Mouse (Mus musculus): ENCODE measurements at regions not wholly inside any gene's neighbourhood (a gene's known extent, or its start where the extent isn't known, plus 50 kb on each side); places are given as distances from the start of the nearest gene placed in this dataset.

GRCm38 (mm10) chr4:64535554-64536253 lies 488.9 kb upstream of the Tnc start:
- WGBS: 76% methylated on average over 6 of the region's 6 CpGs
- ATAC-seq (ENCODE audit: low FRiP score, low read depth): no peak
- no peaks in the 10 kb centered on the region for H3K36me3 ChIP-seq

DNA sequence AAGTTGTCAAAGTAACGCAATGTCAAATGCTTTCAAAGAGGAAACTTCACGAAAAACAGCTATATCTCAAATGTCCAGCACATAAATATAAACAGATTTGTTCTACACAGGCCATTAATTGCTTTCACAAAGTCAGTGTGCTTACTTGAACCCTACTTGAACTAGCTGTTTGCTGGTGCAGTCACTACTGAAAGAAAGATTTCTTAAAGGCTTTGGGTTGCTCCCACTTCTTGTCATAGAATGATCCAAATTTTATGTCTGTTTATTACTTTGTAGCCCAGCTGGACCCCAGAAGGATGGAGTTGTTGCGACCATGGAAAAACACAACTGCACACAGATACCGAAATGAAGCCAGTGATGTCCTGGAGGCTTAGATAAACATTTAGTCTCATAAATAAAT lies 491.2 kb upstream of the Tnc start:
- Histone ChIP-seq H3K4me3 (no peak overlapping the region), H3K27ac (replicated peaks) (no peak overlapping the region), H3K9ac (replicated peaks) (no peak overlapping the region), H3K9me3 (no peaks in the 10 kb centered on the region), H3K36me3 (no peaks in the 10 kb centered on the region), H3K4me2 (replicated peaks) (no peak overlapping the region), H3K27me3 (no peaks in the 10 kb centered on the region), H3K4me1 (no peaks in the 10 kb centered on the region)
- WGBS: 95% methylated on average over 4 of the region's 4 CpGs
- no peak for ATAC-seq (ENCODE audit: low FRiP score, low read depth)

More at GRCm38 (mm10) chr4:64535554-64536253, 488.9 kb upstream of the Tnc start:
- Histone ChIP-seq H3K4me3 (no peak overlapping the region), H3K4me1 (no peaks in the 10 kb centered on the region), H3K4me2 (replicated peaks) (no peak overlapping the region), H3K9me3 (no peaks in the 10 kb centered on the region), H3K9ac (replicated peaks) (no peak overlapping the region), H3K27ac (replicated peaks) (no peak overlapping the region), H3K27me3 (no peaks in the 10 kb centered on the region)

DNA sequence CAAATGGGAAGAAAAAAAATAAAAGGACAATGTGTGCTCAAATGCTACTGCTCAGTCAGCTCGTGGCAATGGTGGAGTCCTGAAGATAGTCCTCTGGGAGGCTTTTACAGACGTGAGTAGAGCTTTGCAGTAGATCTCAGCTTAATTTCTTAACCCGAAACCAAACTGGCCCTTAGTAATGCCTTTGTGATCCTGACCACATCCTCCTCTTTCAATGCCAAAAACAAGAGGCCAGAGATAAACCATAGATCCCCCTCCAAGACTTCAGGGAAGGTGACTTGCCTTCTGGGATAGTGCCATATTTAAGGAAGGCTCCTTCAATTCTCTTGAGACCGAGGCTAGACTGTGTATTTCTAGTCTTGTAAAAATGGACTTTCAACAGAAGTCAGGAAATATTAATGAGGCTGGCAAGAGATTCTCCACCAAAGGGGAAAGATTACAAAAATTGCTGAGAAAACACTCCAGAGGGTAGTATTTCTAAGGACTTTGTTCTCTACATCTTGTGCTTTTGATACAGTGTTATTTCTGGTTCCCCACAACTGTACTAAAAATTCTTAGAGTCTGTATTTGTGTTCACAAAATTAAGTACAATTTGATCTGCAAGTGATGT lies 497.9 kb upstream of the Tnc start:
- Histone ChIP-seq H3K36me3 (no peaks in the 10 kb centered on the region), H3K4me3 (no peak overlapping the region), H3K4me2 (replicated peaks) (no peak overlapping the region), H3K27me3 (no peaks in the 10 kb centered on the region), H3K27ac (replicated peaks) (no peak overlapping the region), H3K9me3 (no peaks in the 10 kb centered on the region), H3K9ac (replicated peaks) (no peak overlapping the region), H3K4me1 (no peaks in the 10 kb centered on the region)
- ATAC-seq (ENCODE audit: low FRiP score, low read depth): no peak
- WGBS: 84% methylated on average over 4 of the region's 4 CpGs

- H3K27me3 ChIP-seq: no peaks in the 10 kb centered on the region
- 82% methylated on average over 4 of the region's 4 CpGs for WGBS
- no peak overlapping the region for H3K9ac ChIP-seq (replicated peaks)
- no peaks in the 10 kb centered on the region for H3K9me3 ChIP-seq
- H3K4me2 ChIP-seq (replicated peaks): no peak overlapping the region
- no peak overlapping the region for H3K4me3 ChIP-seq
- no peaks in the 10 kb centered on the region for H3K4me1 ChIP-seq
- ATAC-seq (ENCODE audit: low FRiP score, low read depth): no peak
- no peak overlapping the region for H3K27ac ChIP-seq (replicated peaks)
- no peaks in the 10 kb centered on the region for H3K36me3 ChIP-seq
These were observed 499.6 kb upstream of the Tnc start for GRCm38 (mm10) chr4:64546386-64546785.

- Histone ChIP-seq H3K4me3 (no peak overlapping the region), H3K4me2 (replicated peaks) (no peak overlapping the region), H3K9me3 (no peaks in the 10 kb centered on the region), H3K27ac (replicated peaks) (no peak overlapping the region), H3K36me3 (no peaks in the 10 kb centered on the region), H3K9ac (replicated peaks) (no peak overlapping the region), H3K4me1 (no peaks in the 10 kb centered on the region), H3K27me3 (no peaks in the 10 kb centered on the region)
- WGBS: 96% methylated on average over 1 of the region's 1 CpGs
- ATAC-seq (ENCODE audit: low FRiP score, low read depth): no peak
These were observed 515.7 kb upstream of the Tnc start for GRCm38 (mm10) chr4:64562511-64562910.

GRCm38 (mm10) chr4:64563996-64564395 lies 517.2 kb upstream of the Tnc start:
- H3K27ac ChIP-seq (replicated peaks): no peak overlapping the region
- H3K9me3 ChIP-seq: no peaks in the 10 kb centered on the region
- no peaks in the 10 kb centered on the region for H3K4me1 ChIP-seq
- no peak overlapping the region for H3K9ac ChIP-seq (replicated peaks)
- WGBS: 87% methylated on average over 3 of the region's 3 CpGs
- ATAC-seq (ENCODE audit: low FRiP score, low read depth): no peak
- H3K4me3 ChIP-seq: no peak overlapping the region
- H3K27me3 ChIP-seq: no peaks in the 10 kb centered on the region
- H3K4me2 ChIP-seq (replicated peaks): no peak overlapping the region
- H3K36me3 ChIP-seq: no peaks in the 10 kb centered on the region

- Histone ChIP-seq H3K4me1 (no peaks in the 10 kb centered on the region), H3K4me2 (replicated peaks) (no peak overlapping the region), H3K9me3 (no peaks in the 10 kb centered on the region), H3K27me3 (no peaks in the 10 kb centered on the region), H3K27ac (replicated peaks) (no peak overlapping the region), H3K9ac (replicated peaks) (no peak overlapping the region), H3K4me3 (no peak overlapping the region), H3K36me3 (no peaks in the 10 kb centered on the region)
- 15% methylated on average over 1 of the region's 1 CpGs for WGBS
- ATAC-seq (ENCODE audit: low FRiP score, low read depth): no peak
These were observed 523.9 kb upstream of the Tnc start for GRCm38 (mm10) chr4:64570666-64571065.

DNA sequence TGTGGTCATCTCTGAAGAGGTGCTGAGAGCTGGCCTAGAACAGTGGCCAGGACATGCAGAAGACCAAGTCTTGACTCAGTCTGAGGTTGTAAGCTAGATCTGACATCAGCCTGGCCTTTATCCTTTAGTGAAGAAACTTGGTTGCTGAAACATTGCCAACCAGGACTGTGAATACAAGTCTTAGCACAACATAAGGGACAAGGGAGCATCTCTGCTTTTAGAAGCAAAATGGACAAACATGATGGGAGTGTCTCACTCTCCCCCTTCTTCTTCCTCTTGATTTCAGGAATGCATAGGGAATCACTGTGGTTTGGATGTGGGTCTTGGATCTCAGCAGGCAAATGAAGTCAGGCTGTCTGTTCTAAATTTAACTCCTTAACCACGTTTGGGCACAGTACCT lies 529.1 kb upstream of the Tnc start:
- H3K9me3 ChIP-seq: no peaks in the 10 kb centered on the region
- H3K9ac ChIP-seq (replicated peaks): no peak overlapping the region
- H3K4me3 ChIP-seq: no peak overlapping the region
- no peaks in the 10 kb centered on the region for H3K36me3 ChIP-seq
- ATAC-seq (ENCODE audit: low FRiP score, low read depth): no peak
- no peaks in the 10 kb centered on the region for H3K27me3 ChIP-seq
- H3K4me1 ChIP-seq: no peaks in the 10 kb centered on the region
- 54% methylated on average over 1 of the region's 1 CpGs for WGBS
- H3K4me2 ChIP-seq (replicated peaks): no peak overlapping the region
- H3K27ac ChIP-seq (replicated peaks): no peak overlapping the region

DNA sequence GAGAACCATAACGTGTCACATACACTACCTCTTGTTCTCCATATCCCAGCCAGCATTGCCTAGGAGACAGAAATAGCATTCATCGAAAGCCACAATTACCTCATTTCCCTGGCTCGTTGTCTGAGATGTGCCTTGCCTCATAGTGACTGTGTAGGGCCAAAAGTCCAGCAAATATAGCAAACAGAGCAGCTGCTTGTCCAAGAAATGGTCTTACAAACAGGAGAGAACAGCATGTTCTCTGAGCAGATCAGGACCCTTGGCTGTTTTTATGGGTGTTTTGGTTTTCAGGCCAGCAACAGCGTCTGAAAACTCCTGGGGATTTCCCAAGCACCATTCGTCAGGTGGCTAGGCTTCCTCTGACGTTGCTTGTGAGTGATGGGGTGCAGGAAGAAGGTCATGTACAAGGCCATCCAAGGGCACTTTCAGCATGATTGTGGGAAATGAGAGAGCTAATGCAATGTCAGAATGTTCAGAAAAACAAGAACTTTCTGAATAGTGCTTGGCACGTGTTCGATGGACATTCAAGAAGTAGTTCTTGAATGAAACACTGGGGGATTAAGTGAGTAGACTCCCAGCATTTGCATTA lies 528.9 kb upstream of the Pappa start:
- H3K27me3 ChIP-seq: no peaks in the 10 kb centered on the region

DNA sequence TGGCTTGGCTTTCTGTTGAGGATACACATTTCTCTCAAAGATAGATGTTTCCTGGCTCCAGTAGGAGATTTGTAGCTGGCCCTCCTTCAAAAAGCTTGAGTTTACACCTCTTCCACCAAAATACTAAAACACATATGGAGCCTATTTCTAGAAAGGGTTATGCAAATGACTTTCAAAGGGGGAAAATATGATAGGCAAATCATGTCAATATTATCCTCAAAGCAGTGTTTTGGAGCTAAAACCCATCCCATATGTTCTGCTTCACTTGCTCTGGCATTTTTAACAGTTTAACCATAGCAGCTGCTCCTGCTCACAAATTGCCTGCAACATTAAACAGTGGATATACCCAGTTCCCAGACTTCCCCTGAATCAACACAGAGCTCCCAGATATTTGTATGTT lies 525.5 kb upstream of the Pappa start:
- H3K9ac ChIP-seq (replicated peaks): no peak overlapping the region
- H3K9me3 ChIP-seq: no peaks in the 10 kb centered on the region
- H3K27ac ChIP-seq (replicated peaks): no peak overlapping the region
- H3K27me3 ChIP-seq: no peaks in the 10 kb centered on the region
- H3K4me1 ChIP-seq: no peaks in the 10 kb centered on the region
- H3K36me3 ChIP-seq: no peaks in the 10 kb centered on the region
- H3K4me3 ChIP-seq: no peak overlapping the region
- ATAC-seq (ENCODE audit: low FRiP score, low read depth): no peak
- H3K4me2 ChIP-seq (replicated peaks): no peak overlapping the region

More for the DNA sequence above, 528.9 kb upstream of the Pappa start:
- H3K9me3 ChIP-seq: no peaks in the 10 kb centered on the region
- no peaks in the 10 kb centered on the region for H3K4me1 ChIP-seq
- H3K9ac ChIP-seq (replicated peaks): no peak overlapping the region
- H3K36me3 ChIP-seq: no peaks in the 10 kb centered on the region
- H3K4me2 ChIP-seq (replicated peaks): no peak overlapping the region
- H3K4me3 ChIP-seq: no peak overlapping the region
- ATAC-seq (ENCODE audit: low FRiP score, low read depth): no peak
- WGBS: 73% methylated on average over 8 of the region's 8 CpGs
- no peak overlapping the region for H3K27ac ChIP-seq (replicated peaks)

DNA sequence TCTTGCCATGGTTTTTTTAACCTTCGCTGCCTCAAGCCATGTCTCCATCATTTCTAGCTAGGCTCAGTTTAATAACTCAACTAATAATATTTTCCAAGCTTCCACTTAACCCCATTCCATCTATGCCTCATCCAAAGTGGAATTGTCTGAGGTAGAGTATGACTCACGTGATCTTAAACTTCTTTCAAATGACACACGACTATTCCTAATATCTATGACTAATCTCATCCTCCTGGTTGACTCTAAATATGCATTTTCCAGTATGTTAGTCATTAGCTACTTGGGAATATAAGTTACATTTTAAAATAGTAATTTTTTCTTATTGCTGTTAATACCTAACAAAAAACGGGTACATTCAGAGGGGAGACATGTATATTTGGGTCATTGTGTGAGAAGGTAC lies 524.8 kb upstream of the Pappa start:
- whole genome bisulfite sequencing: 90% methylated on average over 4 of the region's 4 CpGs
- H3K9me3 ChIP-seq: no peaks in the 10 kb centered on the region
- H3K36me3 ChIP-seq: no peaks in the 10 kb centered on the region
- H3K4me1 ChIP-seq: no peaks in the 10 kb centered on the region
- no peak for ATAC-seq (ENCODE audit: low FRiP score, low read depth)
- H3K27ac ChIP-seq (replicated peaks): no peak overlapping the region
- H3K27me3 ChIP-seq: no peaks in the 10 kb centered on the region
- H3K4me3 ChIP-seq: no peak overlapping the region
- no peak overlapping the region for H3K9ac ChIP-seq (replicated peaks)
- H3K4me2 ChIP-seq (replicated peaks): no peak overlapping the region

DNA sequence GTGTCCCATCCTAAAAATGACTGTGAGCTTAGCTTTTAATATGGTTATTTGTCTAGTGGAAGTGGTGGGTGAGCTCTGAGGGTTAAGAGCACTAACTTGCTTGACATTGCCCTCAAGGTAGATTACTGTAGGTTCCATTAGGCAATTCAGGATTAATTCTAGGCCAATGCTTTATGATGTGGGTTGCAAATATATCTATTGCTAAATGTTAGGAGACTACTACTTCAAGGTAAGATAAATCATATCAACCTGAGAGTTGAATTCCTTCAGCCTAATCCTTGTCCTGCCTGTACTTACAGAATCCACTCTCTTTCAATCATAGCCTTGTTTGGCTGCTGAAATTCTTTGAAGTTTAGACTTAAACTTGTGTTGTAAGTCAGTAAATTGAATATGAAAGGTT lies 501.2 kb upstream of the Pappa start:
- Histone ChIP-seq H3K27ac (replicated peaks) (no peak overlapping the region), H3K36me3 (no peaks in the 10 kb centered on the region), H3K4me1 (no peaks in the 10 kb centered on the region), H3K9me3 (no peaks in the 10 kb centered on the region), H3K4me3 (no peak overlapping the region), H3K9ac (replicated peaks) (no peak overlapping the region), H3K4me2 (replicated peaks) (no peak overlapping the region), H3K27me3 (no peaks in the 10 kb centered on the region)
- no peak for ATAC-seq (ENCODE audit: low FRiP score, low read depth)
